Mouse (Mus musculus): Measurements from ENCODE around the gene Mfsd6.
"Not testable (repeated sequence)": the region's sequence is repeated elsewhere in the genome, so short reads cannot be mapped to it uniquely, and the experiment has no call there.

DNA sequence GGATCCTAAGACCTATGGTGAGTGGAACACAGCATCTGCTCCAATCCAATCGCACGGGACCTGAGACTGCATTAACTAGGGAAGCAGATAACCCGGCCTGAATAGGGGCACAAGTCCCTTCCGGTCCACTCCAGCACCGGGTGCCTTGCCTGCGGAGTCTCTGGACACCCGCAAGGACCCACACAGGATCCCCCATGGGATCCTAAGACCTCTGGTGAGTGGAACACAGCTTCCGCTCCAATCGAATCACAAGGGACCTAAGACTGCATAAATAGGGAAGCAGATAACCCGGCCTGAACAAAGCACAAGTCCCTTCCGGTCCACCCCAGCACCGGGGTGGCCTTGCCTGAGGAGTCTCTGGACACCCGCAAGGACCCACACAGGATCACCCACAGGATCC lies 32.8 kb downstream of the Mfsd6 start:
- TF ChIP-seq CTCF, POLR2A (IDR thresholded peaks at IDR 0.05; ENCODE audit: insufficient read depth, low read depth, low read length): not testable (repeated sequence)

All from olfactory bulb, adult 2 months (tissue).